Mouse (Mus musculus) cerebellum, adult 2 months (tissue): ENCODE measurements at regions not wholly inside any gene's neighbourhood (a gene's known extent, or its start where the extent isn't known, plus 50 kb on each side); places are given as distances from the start of the nearest gene placed in this dataset.

Experiments used
- CTCF ChIP-seq: fragments of 200-500 bp; IDR thresholded peaks from 2 replicates; pipeline ENCODE4 v1.5.1; 2011; ENCODE audit warnings: low read depth, mild to moderate bottlenecking, control low read depth, low read length, moderate library complexity, borderline replicate concordance; ENCODE audit not compliant: insufficient read depth
- POLR2A ChIP-seq: fragments of 200-500 bp; IDR thresholded peaks from 2 replicates; pipeline ENCODE4 v1.6.1; 2011; ENCODE audit warnings: low read length, control low read depth, borderline replicate concordance; ENCODE audit not compliant: insufficient read depth

- no peak for TF ChIP-seq CTCF
- no peak for TF ChIP-seq POLR2A
Measured at GRCm38 (mm10) chr15:88196539-88196938, 403.6 kb upstream of the Zdhhc25 start.
